Mouse (Mus musculus) retina, postnatal 1 day (tissue): Measurements from ENCODE around the gene Fgfr2.
"Not testable (repeated sequence)": the region's sequence is repeated elsewhere in the genome, so short reads cannot be mapped to it uniquely, and the experiment has no call there.

Experiments
- DNase-seq: peaks from one replicate; pipeline ENCODE4 v3.0.0-alpha.2; 2012

The Fgfr2 gene

DNA sequence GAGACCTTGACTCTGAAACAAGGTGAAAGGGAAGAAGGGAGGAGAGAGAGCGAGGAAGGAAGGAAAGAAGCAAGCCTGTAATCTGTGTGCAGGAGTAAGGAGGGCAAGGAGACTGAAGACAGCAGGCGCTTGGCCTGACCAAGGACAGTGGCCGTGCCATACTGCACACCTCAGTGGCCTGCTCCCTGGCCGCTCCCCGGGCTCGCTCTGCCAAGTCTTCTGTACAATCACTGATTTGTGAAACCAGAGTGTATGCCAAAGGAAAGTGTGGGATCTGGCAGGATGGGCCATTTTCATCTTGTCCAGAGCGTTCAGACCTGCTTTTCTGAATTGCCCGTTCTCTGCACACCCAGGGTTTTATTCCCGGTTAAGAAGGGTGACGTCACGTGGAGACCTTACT is 441.9 kb downstream of the Fgfr2 start:
- no peak for DNase-seq

DNA sequence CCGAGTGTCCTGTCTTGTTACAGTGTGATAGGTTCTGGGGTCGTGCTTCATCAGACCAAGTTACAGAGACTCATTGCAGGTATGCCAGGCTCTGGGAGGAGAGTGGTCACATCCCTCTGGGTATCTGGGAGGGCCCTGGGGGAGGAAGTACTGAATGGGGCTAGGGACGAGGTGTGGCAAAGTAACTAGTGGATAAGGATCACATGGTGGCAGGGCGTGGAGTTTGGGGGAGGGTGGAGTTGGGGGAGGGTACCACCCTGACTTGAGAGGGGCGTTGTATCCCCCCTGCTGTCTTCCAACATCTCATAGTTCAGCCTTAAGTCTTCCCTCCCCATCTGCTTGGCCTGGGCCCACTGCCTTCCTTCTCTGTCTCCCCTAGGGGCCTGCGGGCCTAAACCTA is 443.6 kb downstream of the Fgfr2 start:
- DNase-seq, result no peak

GRCm38 (mm10) chr7:132679117-132679516 is 444.0 kb downstream of the Fgfr2 start:
- DNase-seq, result no peak

DNA sequence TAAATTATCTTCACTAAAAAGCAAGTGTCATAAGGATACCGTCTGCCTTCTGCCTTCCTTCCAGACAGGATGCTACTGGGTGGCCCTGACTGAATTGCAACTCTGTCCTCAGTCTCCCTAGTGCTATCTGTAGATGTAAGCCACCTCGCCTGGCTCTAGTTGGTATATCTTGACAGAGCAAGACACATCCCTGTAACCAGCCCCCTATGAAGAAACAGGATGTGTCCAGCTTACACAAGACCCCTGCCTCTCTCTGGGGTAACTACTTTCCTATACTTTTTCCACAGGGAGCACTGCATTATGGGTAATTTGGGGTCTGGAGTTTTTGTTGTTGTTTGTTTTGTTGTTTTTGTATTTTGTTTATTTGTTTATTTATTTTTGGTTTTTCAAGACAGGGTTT is 447.2 kb downstream of the Fgfr2 start:
- DNase-seq, result no peak

DNA sequence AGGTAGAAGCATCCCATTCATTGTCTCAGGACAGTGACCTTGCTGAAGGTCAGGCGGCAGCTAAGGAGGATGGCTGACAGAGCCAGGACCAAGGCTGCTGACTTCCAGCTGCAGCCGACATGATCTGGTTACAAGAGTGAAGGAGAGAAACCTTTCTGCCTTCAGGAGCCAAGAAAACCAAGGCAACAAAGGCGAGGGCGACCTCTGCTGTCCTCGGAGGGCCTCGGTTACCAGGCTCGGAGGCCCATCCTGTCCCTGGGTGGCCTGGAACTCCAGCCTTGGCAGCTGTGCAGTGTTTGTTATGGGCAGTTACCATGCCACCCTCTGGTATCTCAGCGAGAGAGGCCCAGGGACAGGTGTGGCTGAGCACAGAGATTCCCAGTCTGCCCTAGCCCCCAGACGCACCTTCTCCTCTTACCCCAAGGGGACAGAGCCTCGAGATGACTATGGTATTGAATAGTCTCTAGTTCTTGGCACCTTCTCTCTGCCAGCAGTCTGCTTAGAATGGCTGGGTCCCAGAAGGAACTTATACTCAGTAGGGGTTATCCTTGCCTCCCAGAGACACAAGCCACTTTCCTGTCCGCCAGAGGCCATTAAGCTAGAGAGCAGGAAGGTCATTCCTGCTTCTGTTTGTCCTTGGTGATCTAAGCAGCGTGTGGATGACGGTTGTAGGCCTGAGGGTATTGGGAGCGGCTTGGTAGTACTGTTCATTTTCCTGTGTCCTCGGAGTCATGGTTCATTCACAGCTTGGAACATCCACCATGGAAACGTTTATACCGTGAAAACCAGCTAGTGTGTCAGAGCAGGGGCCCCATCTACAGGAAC is 449.0 kb downstream of the Fgfr2 start:
- DNase-seq, result peak; percentile 49

GRCm38 (mm10) chr7:132672481-132672959 is 450.6 kb downstream of the Fgfr2 start:
- no peak for DNase-seq

DNA sequence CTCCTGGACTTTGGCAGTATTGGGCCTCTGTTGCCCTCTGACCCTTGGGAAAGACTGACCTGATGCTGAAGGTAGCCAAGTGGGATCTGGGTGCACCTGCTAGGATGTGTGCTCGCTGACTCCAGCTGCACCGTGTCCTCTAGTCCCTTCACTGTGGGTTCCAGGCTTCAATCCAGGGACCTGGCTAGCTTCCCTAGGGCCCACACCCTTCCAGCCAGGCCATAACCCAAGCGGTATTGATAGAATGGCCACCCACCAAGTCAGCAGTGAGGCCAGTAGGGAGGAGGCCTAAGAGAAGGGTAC is 452.3 kb downstream of the Fgfr2 start:
- DNase-seq, result no peak

GRCm38 (mm10) chr7:132669999-132670862 is 452.9 kb downstream of the Fgfr2 start:
- no peak for DNase-seq

DNA sequence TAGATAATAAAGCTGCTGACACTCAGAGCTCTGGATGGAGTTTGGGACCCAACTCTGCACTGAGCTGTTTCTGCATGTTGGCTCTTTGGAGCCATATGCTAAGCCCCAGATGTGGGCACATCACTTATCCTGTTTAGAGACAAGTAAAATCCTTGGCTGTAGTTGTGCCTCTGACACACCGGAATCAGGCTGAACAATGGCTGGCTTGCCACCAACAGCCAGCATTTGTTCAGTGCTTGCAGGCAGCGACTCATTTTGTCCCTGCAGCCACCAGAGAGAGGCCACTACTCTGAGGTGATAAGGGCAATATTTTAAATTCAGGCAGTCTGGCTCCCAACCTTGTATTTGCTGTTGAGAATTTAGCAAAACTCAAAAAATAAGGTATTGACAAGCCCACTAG is 454.5 kb downstream of the Fgfr2 start:
- DNase-seq, result no peak

- DNase-seq, result no peak
Measured at GRCm38 (mm10) chr7:132666516-132666915, 456.6 kb downstream of the Fgfr2 start.

- DNase-seq, result peak; percentile 75
Measured at GRCm38 (mm10) chr7:132665664-132666382, 457.3 kb downstream of the Fgfr2 start.

- no peak for DNase-seq
Measured at GRCm38 (mm10) chr7:132664815-132665214, 458.3 kb downstream of the Fgfr2 start.

DNA sequence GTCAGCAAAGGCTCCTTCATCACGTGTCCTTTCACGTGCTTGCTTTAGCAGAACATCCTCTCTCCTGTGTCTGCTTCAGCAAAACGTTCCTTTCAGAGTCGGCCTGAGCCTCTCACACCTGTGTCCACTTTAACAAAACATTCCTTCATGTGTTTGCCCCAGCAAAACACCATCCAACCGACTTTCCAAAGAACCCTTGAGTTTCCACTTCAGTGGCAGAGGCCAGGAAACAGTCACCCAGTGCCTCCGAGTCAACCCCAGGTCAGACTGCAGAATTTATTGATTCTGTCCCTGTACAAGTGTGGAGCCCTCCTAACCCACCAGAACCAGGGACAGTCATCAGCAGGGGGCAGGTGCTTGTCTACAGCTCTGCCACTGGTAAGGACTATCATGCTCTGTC is 460.3 kb downstream of the Fgfr2 start:
- DNase-seq, result not testable (repeated sequence)

DNA sequence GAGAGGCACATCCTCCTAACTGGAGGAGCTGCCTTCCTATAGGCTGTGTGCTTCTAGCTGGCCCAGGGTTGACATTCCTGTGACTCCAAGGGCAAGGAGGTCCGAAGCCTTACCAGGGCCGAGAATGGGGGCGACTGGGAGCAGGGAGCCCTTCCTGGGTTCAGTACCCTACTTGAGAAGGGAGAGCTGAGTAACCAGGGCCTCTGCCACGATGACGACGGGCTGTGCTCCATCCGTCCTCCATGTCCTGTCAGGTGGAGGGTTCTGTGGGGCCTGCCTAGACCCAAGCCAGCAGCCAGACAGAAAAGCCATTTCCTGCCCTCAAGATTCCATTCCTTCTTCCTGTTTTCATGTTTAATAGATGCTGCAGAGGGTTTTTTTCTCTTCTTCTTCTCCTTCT is 463.5 kb downstream of the Fgfr2 start:
- DNase-seq, result no peak

GRCm38 (mm10) chr7:132658688-132659087 is 464.5 kb downstream of the Fgfr2 start:
- DNase-seq, result no peak

DNA sequence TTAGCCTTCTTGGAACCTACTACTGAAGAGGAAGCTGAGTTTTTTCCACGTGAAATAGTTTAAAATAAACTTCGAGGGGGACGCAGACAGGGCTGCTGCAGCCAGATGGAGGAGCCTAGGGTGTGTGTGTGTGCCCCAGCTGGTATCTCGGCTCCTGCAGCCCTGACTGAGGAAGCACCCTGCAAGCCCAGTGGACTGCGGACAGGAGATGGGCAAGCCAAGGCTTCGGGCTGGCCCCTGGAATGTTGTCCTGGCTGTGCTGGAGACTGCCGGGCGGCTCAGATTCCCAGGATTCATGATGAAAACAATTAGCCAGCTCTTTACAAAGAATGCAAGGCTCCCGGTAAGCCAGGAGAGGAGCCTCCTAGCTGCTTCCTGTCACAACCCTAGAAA is 465.1 kb downstream of the Fgfr2 start:
- DNase-seq, result peak; percentile 35

- peak; percentile 27 for DNase-seq
Measured at GRCm38 (mm10) chr7:132657371-132658057, 465.6 kb downstream of the Fgfr2 start.

- peak; percentile 87 for DNase-seq
Measured at GRCm38 (mm10) chr7:132656548-132656947, 466.6 kb downstream of the Fgfr2 start.

DNA sequence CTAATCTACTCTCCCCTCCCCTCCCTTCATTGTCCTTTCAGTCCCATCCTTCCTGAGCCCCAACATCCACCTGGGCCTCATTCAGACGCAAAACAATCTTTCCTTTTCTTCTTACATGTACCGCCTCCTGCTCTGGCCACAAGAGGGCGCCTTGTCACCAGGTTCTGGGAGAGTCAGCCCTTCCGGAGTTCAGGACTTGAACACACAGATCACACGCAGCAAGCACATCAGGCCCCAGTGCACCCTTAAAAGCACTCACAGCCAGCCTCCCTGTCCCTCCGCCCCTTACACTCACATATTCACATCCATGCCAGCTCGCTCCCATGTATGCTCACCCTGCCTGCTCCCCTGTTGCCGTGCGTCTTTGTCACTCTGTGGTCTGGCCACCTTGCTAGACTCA is 467.1 kb downstream of the Fgfr2 start:
- peak; percentile 90 for DNase-seq

DNA sequence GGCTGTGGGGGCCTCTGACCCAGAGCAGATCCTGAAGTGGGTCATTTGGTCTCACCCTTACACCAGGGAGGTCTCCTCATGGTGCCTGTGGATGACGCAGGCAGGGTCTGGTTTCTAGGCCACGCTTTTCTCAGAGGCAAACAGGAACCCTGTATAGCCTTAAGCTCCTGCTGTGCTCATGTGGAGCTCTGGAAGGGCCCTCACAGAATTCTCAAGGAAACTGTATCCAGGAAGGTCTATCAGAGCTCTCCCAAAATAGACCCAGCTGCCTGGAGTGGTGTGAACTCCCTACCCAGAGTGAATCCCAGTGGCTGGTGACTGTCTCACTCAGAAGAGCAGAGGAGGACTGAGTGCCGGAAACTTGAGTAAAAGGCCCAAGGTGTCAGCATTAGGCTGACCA is 468.7 kb downstream of the Fgfr2 start:
- DNase-seq, result no peak

DNA sequence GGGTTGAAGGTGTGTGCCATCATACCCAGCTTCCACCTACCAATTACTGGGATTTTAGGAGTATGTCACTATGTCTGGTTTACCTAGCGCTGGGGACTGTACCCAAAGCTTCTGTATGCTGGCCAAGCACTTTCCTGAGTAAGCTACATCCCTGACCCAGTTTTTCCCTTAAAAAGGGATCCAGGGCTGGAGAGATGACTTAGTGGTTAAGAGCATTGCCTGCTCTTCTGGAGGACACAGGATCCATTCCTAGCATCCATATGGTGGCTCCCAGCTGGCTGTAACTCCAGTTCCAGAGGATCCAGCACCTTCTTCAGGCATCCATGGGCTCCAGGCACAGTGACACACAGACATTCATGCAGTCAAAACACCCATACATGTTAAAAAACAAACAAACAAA is 476.6 kb downstream of the Fgfr2 start:
- no peak for DNase-seq

DNA sequence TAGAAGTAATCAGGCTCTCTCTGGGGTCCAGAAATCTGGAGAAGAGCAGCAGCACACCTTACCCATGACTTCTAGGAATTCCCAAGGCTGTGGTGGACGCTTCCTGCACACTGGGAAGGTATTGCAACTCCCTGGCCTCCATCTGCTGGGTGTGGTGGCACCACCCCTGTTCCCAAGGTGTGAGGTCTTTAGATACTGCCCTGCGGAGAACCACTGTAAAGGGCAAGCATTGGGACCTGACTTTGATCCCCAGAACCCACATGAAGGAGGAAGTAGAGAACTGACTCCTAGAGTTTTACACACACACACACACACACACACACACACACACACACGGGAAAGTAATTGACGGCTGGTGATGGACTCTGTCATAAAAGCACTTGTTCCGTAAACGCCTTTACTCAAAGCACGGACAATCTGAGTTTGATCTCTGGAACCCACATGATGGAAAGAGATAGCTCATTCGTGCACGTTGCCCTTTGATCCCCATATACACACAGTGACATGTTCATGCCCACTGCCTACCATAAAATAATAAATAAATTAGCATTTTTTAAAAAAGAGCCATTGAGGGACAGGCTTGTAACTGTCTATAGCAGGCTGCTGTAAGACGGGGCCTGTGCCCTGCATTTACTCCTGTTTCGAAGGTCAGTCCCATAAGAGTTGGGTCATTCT is 478.4 kb downstream of the Fgfr2 start:
- no peak for DNase-seq
